Mouse (Mus musculus): ENCODE measurements around the gene Shroom1.

The Shroom1 gene

GRCm38 (mm10) chr11:53516775-53517627, 60.0 kb downstream of the Shroom1 start:
- DNase-seq (ENCODE audit: low spot score) = no peak
